Mouse (Mus musculus) bone marrow, adult 2 months (tissue): ENCODE results near the gene Heyl. TPM values are rescaled to one million over a fixed set of nuclear protein-coding genes. Genes with fewer than 3 reads are reported as not detected.
A peak's percentile ranks its signal among the peaks of the same experiment; 100 is the strongest.
"Not testable (repeated sequence)": the region's sequence is repeated elsewhere in the genome, so short reads cannot be mapped to it uniquely, and the experiment has no call there.

Source experiments
- H3K27ac ChIP-seq: fragments of 200-500 bp; 2 replicates; pipeline ENCODE4 v1.5.1; 2012; ENCODE audit warnings: low read depth, mild to moderate bottlenecking, control low read depth, inconsistent platforms, low read length; ENCODE audit not compliant: control insufficient read depth, poor library complexity, insufficient read depth
- H3K4me1 ChIP-seq: fragments of 200-500 bp; 2 replicates; pipeline ENCODE4 v1.6.1; 2011; ENCODE audit warnings: low read length; ENCODE audit not compliant: control insufficient read depth, insufficient read depth
- H3K4me3 ChIP-seq: fragments of 200-500 bp; replicated peaks from 2 replicates; pipeline ENCODE3; 2011; ENCODE audit warnings: mild to moderate bottlenecking, low read depth, low read length, control low read depth; ENCODE audit not compliant: control insufficient read depth
- CTCF ChIP-seq: fragments of 200-500 bp; IDR thresholded peaks from 2 replicates; pipeline ENCODE4 v1.5.1; 2011; ENCODE audit warnings: low read length, control low read depth; ENCODE audit not compliant: control insufficient read depth, insufficient read depth
- POLR2A ChIP-seq: fragments of 200-500 bp; IDR thresholded peaks from 2 replicates; pipeline ENCODE4 v1.6.1; 2011; ENCODE audit warnings: low read depth, mild to moderate bottlenecking, control low read depth, low read length, borderline replicate concordance; ENCODE audit not compliant: control insufficient read depth
- WGBS: fragments of 180-500 bp; shearing (Covaris S2); methylation state at CpG from one replicate; pipeline ENCODE4 v1.1.7; 2018; 5-methylcytosine and 5-hydroxymethylcytosine counted together
- polyA plus RNA-seq: library from polyadenylated mRNA; stranded (reverse); fragments of >200 nt; gene quantifications from 2 replicates; pipeline ENCODE4 v1.2.4, GENCODE M21; 2011; ENCODE audit warnings: low replicate concordance; ENCODE audit not compliant: missing spikeins, insufficient read depth, insufficient read length

Heyl gene
- polyA plus RNA-seq, 1 experiment = 0.77 TPM

DNA sequence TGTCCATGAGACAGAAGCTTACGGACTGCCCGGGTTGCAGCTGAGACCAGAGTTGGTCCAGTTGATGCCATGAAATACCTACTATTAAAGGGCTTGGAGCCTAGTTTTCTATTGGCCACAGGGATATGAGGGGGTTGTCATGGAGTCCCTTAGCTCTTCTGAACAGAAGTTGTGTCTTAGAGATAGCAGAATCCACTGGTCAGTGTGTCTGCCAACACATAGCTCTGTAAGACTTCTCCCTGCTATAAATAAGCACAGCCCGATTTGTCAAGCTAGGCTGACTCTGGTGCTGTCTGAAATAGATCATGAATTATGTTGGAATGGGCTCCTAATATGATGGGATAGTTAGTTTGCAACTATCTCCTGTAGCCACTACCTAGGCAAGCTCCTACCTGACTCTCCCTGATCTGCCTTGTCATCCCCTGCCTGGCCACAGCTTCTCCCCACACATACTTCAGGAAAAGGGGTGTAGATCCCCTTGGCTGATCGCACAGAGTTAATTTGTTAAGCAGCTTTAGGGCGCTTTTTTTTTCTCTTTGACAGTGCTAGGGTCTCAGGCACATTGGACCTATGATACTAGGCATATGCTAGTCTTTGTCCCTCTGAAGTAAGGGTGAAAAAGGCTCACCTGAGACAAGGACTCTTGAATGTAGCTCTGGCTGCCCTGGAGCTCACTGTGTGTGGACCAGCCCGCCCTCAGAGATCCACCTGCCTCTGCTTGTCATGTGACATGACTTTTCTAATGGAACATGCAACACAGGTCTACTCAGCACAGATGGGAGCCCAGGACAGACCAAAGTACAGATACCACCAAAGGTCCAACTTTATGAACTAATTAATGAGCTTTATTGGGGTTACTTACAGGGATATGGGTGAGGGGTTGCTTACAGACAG is 51.6 kb downstream of the Heyl start:
- peak overlapping the region; percentile 82 for H3K27ac ChIP-seq
- TF ChIP-seq CTCF (no peak), POLR2A (no peak)
- H3K4me3 ChIP-seq = peak overlapping the region; percentile 95
- 42% methylated on average over 6 of the region's 6 CpGs for WGBS
- peaks cover 3% of the 10 kb centered on the region for H3K4me1 ChIP-seq

DNA sequence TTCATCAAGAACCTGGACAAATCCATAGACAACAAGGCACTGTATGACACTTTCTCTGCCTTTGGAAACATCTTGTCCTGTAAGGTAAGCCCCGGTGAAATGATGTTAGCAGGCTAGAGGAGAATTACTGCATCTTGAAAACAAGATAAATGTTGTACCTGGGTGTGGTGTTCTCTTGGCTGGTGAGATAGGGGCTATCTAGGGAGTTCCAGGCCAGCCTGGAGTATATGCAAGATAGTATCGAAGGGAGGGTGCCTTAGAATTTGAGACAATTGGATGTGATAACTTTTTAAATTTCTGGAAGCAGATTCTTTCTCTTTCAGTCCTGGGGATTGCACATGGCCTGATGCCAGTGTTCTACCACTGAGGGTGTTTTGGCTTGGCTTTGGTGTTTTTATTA is 53.4 kb downstream of the Heyl start:
- Histone ChIP-seq H3K4me1 (peaks cover 3% of the 10 kb centered on the region), H3K27ac (peak overlapping the region; percentile 75), H3K4me3 (no peak overlapping the region)
- TF ChIP-seq CTCF = no peak
- WGBS = 55% methylated on average over 2 of the region's 2 CpGs

DNA sequence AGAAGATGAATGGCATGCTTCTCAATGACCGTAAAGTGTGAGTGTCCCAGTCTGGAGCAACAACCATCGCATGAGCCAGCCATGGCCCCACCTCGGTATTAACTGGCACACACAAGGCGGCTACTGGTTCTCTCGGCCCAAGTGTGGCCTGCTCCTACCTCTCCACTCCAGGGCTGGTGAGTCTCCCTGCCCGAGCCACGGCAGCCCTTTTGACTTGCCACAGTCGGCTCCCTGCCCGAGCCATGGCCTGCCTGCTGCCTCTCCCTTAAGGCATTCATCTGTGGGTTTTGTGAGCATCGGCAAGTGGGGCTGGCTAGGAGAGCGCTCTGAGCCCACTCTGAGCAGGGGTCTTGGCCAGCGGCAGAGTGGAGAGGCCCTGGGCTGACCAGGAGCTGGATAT is 55.7 kb downstream of the Heyl start:
- no peak for TF ChIP-seq CTCF
- TF ChIP-seq POLR2A = no peak
- no peak overlapping the region for H3K4me3 ChIP-seq
- H3K27ac ChIP-seq = no peak overlapping the region
- H3K4me1 ChIP-seq = peaks cover 3% of the 10 kb centered on the region
- WGBS = 94% methylated on average over 12 of the region's 12 CpGs

DNA sequence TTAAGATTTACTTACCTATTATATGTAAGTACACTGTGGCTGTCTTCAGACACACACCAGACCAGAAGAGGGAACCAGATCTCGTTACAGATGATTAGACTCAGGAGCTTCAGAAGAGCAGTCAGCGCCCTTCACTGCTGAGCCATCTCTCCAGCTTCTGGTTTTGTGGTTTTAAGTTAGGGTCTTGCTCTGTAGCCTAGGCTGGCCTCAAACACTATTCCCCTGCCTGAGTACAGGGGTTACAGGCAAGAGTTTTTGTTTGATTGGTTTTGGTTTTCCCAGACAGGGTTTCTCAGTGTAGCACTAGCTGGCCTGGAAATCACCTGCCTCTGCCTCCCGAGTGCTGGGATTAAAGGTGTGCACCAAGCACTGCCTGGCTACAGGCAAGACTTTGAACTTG is 59.0 kb downstream of the Heyl start:
- WGBS = 82% methylated on average over 3 of the region's 3 CpGs

DNA sequence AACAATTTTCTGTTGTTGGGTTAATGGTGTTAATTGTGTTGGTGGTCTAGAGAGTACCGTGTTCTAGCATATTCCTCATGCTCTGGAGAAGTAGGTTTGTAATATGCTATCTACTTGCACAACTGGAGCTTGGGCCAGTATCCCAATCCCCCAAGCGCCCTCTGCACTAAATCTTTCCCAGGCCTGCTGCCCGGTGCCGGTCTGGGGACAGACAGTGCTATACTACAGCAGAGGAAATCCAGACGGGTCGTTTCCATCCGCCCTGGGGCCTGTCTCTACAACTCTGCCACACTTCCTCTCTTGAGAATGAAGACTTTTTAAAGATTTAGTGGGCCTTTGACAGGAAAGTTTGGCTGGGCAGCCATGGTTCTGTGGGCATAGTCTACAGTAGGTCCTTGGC is 59.6 kb downstream of the Heyl start:
- WGBS = 86% methylated on average over 7 of the region's 7 CpGs
- Histone ChIP-seq H3K4me3 (no peak overlapping the region), H3K27ac (no peak overlapping the region), H3K4me1 (no peaks in the 10 kb centered on the region; the same call in 1 of the 2 replicates)
- no peak for TF ChIP-seq CTCF
- no peak for TF ChIP-seq POLR2A

More for the DNA sequence above, 59.0 kb downstream of the Heyl start:
- Histone ChIP-seq H3K4me1 (peaks cover 3% of the 10 kb centered on the region), H3K27ac (no peak overlapping the region), H3K4me3 (no peak overlapping the region)
- TF ChIP-seq POLR2A (no peak), CTCF (no peak)

DNA sequence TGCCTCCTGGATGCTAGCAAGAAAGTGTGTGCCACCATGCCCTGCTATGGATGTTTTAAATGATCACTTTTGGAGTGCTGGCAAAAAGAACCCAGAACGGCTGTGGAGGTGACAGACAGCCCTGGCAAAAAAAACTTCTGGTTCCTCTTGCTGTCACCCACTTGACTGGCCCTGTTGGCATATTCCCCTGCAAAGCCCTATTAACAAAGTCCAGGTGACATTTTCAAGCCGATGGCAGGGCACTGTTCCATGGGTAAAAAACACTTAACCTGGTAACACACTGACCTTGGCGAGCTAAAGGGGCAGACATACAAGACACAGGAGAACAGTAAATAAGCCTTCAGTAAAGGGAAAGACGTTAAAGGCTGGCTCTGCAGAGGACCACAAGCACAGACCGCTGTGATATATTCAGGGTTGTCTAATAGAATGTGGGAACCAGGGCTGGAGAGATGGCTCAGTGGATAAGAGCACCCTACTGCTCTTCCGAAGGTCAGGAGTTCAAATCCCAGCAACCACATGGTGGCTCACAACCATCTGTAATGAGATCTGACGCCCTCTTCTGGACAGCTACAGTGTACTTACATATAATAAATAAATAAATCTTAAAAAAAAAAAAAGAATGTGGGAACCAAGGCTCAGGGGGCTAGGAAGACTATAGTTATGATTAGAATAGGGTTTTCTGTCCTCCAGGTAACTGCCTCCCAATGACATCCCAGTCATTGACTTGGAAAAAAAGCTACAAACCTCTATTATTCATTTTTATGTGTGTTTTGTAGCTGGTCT is 60.5 kb downstream of the Heyl start:
- WGBS = 82% methylated on average over 7 of the region's 7 CpGs
- no peak for TF ChIP-seq POLR2A
- TF ChIP-seq CTCF = no peak
- no peak overlapping the region for H3K27ac ChIP-seq

DNA sequence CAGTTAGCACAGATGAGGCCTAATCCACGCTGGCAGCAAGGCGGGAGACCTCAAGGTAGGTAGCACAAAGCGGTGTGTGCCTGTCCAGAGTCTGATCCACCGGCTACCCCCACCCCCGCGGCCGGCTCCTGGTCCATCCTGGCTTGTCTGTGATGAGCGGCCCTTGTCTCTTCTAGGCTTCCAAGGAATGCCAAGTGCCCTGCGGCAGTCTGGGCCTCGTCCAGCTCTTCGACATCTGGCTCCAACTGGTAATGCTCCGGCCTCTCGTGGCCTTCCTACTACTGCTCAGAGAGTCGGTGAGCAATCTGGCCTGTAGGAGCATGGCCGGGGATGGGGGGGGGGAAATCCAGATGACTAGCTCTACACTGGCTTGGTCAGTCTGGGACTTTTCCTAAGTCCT is 61.7 kb downstream of the Heyl start:
- not testable (repeated sequence) for H3K4me3 ChIP-seq, H3K27ac ChIP-seq, H3K4me1 ChIP-seq
- 93% methylated on average over 15 of the region's 15 CpGs for WGBS

More for the DNA sequence above, 60.5 kb downstream of the Heyl start:
- H3K4me1 ChIP-seq = no peaks in the 10 kb centered on the region
- H3K4me3 ChIP-seq = no peak overlapping the region

DNA sequence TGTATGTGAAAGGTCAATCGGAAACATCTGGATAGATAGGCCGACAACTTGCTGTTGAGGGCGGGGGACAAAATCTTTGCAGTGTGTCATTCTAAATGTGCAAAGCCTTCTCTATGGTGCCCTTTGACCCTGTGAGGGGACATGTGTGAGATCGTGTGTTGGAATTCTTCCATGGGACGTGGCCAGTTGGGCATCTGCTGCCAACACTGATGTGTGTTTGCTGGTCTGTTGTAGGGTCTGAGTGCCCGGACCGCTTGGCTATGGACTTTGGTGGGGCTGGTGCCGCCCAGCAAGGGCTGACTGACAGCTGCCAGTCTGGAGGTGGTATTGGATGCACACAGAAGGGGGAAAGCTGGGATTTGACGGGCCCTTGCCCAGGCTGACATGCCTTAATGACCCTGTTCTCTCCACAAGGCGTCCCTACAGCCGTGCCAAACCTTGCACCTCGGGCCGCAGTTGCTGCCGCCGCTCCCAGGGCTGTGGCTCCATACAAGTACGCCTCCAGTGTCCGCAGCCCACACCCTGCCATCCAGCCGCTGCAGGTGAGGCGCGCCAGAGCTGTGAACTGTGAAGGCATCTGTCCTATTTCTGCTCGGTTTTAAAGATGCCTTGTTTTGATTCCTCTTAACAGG is 62.3 kb downstream of the Heyl start:
- 95% methylated on average over 21 of the region's 21 CpGs for WGBS

DNA sequence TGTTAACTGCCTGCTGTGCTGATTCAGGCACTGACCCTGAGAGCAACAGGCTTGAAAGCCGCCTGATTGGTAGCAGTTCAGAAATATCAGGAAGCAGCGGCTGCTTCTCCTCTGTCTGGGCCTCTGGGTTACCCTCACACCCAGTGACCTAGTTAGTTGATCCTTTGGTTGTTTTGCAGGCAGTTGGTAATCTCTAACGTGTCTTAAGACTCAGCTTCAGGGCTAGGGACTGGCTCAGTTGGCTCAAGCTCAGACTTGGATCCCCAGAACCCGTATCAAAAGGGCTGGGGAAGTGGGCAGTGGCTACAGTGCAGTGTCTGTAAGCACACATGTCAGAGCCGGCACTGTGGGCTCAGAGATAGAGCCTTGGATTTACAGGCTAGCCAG is 62.8 kb downstream of the Heyl start:
- Histone ChIP-seq H3K4me3 (no peak overlapping the region), H3K27ac (no peak overlapping the region), H3K4me1 (no peaks in the 10 kb centered on the region)
- 90% methylated on average over 5 of the region's 5 CpGs for WGBS
- TF ChIP-seq POLR2A = no peak
- TF ChIP-seq CTCF = no peak

More for the DNA sequence above, 62.3 kb downstream of the Heyl start:
- Histone ChIP-seq H3K27ac (no peak overlapping the region), H3K4me3 (no peak overlapping the region), H3K4me1 (no peaks in the 10 kb centered on the region)
- TF ChIP-seq POLR2A (no peak), CTCF (no peak)
